Mouse (Mus musculus): ENCODE results near the gene Tmem262. TPM values are rescaled to one million over a fixed set of nuclear protein-coding genes. Genes with fewer than 3 reads are reported as not detected.

Gene Tmem262
- polyA plus RNA-seq, 1 experiment = not detected

GRCm38 (mm10) chr19:6082156-6082555 is 2.3 kb downstream of the Tmem262 start, which contains the start of gene Gm28374:
Gene Gm28374, minus strand, starts transcription at chr19:6082256.
- Histone ChIP-seq H3K4me1 (ENCODE audit: control insufficient read depth) (peaks cover 39% of the 10 kb centered on the region), H3K36me3 (ENCODE audit: control insufficient read depth) (peaks cover 57% of the 10 kb centered on the region), H3K27me3 (ENCODE audit: control insufficient read depth) (no peaks in the 10 kb centered on the region), H3K9me3 (ENCODE audit: control insufficient read depth, low read length) (no peaks in the 10 kb centered on the region), H3K4me3 (replicated peaks) (no peak within 1 kb of the TSS)
- TF ChIP-seq TAL1 (IDR thresholded peaks at IDR 0.05; ENCODE audit: low read length) (no peak), GATA1 (IDR thresholded peaks at IDR 0.05; ENCODE audit: low read length) (no peak)

GRCm38 (mm10) chr19:6084478-6085248 is 4.8 kb downstream of the Tmem262 start, which contains the start of the genes Zfpl1 and Cdca5:
Gene Zfpl1, minus strand, starts transcription at chr19:6084956.
Gene Cdca5, plus strand, starts transcription at chr19:6084983.
- TF ChIP-seq GATA1 (IDR thresholded peaks at IDR 0.05; ENCODE audit: low read length) (no peak), TAL1 (IDR thresholded peaks at IDR 0.05; ENCODE audit: low read length) (no peak)

DNA sequence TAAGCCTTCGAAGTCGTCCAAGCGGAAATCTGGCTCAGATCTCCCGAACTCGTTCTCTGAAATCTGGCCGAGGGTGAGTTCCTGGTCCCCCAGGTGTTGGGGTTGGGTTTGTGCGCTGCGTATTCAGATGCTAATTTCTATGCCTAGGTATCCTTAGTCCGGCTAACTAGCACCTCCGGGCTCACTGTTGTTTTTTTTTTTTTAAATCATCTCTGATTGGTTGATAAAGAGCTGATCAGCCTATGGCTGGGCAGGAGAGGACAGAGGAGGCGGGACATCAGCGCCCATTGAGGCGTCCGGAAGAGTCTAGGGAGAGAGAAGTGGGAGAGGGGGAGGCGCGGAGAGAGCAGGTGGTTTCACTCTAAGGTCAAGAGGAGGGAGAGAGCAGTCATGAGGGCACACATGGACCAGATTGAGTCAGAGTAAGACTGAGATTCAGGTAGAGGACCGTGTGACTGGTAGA is 5.6 kb downstream of the Tmem262 start:
- H3K9me3 ChIP-seq (ENCODE audit: control insufficient read depth, low read length) = no peaks in the 10 kb centered on the region
- H3K4me1 ChIP-seq (ENCODE audit: control insufficient read depth) = peaks cover 55% of the 10 kb centered on the region
- no peaks in the 10 kb centered on the region for H3K27me3 ChIP-seq (ENCODE audit: control insufficient read depth)
- H3K4me3 ChIP-seq (replicated peaks) = peak overlapping the region; percentile 76
- TF ChIP-seq TAL1 (IDR thresholded peaks at IDR 0.05; ENCODE audit: low read length) = no peak
- peaks cover 82% of the 10 kb centered on the region for H3K36me3 ChIP-seq (ENCODE audit: control insufficient read depth)

More at GRCm38 (mm10) chr19:6084478-6085248, 4.8 kb downstream of the Tmem262 start, which contains the start of the genes Zfpl1 and Cdca5:
- Histone ChIP-seq H3K4me3 (replicated peaks) (peak within 1 kb of the TSS; percentile 76), H3K27me3 (ENCODE audit: control insufficient read depth) (no peaks in the 10 kb centered on the region), H3K4me1 (ENCODE audit: control insufficient read depth) (peaks cover 48% of the 10 kb centered on the region), H3K9me3 (ENCODE audit: control insufficient read depth, low read length) (no peaks in the 10 kb centered on the region), H3K36me3 (ENCODE audit: control insufficient read depth) (peaks cover 82% of the 10 kb centered on the region)

GRCm38 (mm10) chr19:6088841-6089240 is 9.0 kb downstream of the Tmem262 start:
- Histone ChIP-seq H3K27me3 (ENCODE audit: control insufficient read depth) (no peaks in the 10 kb centered on the region), H3K9me3 (ENCODE audit: control insufficient read depth, low read length) (no peaks in the 10 kb centered on the region), H3K4me1 (ENCODE audit: control insufficient read depth) (peaks cover 58% of the 10 kb centered on the region), H3K4me3 (replicated peaks) (no peak overlapping the region), H3K36me3 (ENCODE audit: control insufficient read depth) (peaks cover 84% of the 10 kb centered on the region)
- TF ChIP-seq TAL1 (IDR thresholded peaks at IDR 0.05; ENCODE audit: low read length) (no peak), GATA1 (IDR thresholded peaks at IDR 0.05; ENCODE audit: low read length) (no peak)

DNA sequence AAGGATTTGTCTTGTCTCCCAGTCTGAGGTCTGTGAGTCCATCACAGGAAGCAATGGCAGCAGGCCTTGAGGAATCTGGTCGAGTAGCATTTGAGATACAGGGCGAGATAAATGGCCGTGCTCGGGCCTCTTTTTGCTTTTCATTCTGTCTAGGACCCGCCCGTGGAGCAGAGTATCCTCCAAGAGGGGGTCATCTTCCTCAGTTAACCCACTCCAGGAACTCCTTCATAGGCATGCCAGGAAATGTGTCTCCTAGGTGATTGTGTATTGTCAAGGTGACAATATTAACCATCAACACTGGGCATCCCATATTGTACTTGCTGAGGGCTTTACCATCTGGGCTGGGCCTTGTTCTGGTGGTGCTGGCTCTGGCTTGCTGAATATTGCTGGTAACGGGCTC is 14.3 kb downstream of the Tmem262 start, which contains the start of gene AC131692.1:
Gene AC131692.1 (plus strand): TSS at position 301 of the 400 bp plus-strand sequence.
- TF ChIP-seq GATA1 (IDR thresholded peaks at IDR 0.05; ENCODE audit: low read length) (no peak), TAL1 (IDR thresholded peaks at IDR 0.05; ENCODE audit: low read length) (no peak)

DNA sequence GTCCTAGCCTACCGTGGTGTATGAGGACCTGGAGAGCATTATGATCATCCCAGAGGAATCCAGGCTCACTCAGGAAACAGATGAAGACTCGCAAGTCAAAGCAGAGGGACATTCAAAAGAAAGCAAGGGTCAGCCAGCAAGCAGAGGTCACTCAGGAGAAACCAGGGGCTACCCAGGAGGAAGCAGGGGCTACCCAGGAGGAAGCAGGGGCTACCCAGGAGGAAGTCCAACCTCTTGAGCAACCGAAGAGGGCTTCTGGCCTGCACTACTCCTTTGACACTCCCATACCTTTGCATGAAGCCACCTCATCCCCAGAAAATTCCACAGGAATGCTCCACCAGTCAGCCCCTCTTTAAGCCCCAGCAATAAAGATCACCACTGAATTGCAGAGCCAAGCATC is 18.0 kb downstream of the Tmem262 start:
- peaks cover 25% of the 10 kb centered on the region for H3K4me1 ChIP-seq (ENCODE audit: control insufficient read depth)
- no peak overlapping the region for H3K4me3 ChIP-seq (replicated peaks)
- peaks cover 75% of the 10 kb centered on the region for H3K36me3 ChIP-seq (ENCODE audit: control insufficient read depth)
- H3K27me3 ChIP-seq (ENCODE audit: control insufficient read depth) = no peaks in the 10 kb centered on the region
- no peaks in the 10 kb centered on the region for H3K9me3 ChIP-seq (ENCODE audit: control insufficient read depth, low read length)
- TF ChIP-seq TAL1 (IDR thresholded peaks at IDR 0.05; ENCODE audit: low read length) (no peak), GATA1 (IDR thresholded peaks at IDR 0.05; ENCODE audit: low read length) (no peak)

More for the DNA sequence above, 14.3 kb downstream of the Tmem262 start, which contains the start of gene AC131692.1:
- Histone ChIP-seq H3K4me1 (ENCODE audit: control insufficient read depth) (peaks cover 18% of the 10 kb centered on the region), H3K4me3 (replicated peaks) (no peak within 1 kb of the TSS), H3K9me3 (ENCODE audit: control insufficient read depth, low read length) (no peaks in the 10 kb centered on the region), H3K36me3 (ENCODE audit: control insufficient read depth) (peaks cover 98% of the 10 kb centered on the region), H3K27me3 (ENCODE audit: control insufficient read depth) (no peaks in the 10 kb centered on the region)

- H3K9me3 ChIP-seq (ENCODE audit: control insufficient read depth, low read length) = no peaks in the 10 kb centered on the region
- TF ChIP-seq GATA1 (IDR thresholded peaks at IDR 0.05; ENCODE audit: low read length) (no peak), TAL1 (IDR thresholded peaks at IDR 0.05; ENCODE audit: low read length) (no peak)
- peaks cover 47% of the 10 kb centered on the region for H3K36me3 ChIP-seq (ENCODE audit: control insufficient read depth)
- H3K4me3 ChIP-seq (replicated peaks) = no peak overlapping the region
- peaks cover 50% of the 10 kb centered on the region for H3K4me1 ChIP-seq (ENCODE audit: control insufficient read depth)
- no peaks in the 10 kb centered on the region for H3K27me3 ChIP-seq (ENCODE audit: control insufficient read depth)
These were observed 21.4 kb downstream of the Tmem262 start for GRCm38 (mm10) chr19:6101186-6101585.

DNA sequence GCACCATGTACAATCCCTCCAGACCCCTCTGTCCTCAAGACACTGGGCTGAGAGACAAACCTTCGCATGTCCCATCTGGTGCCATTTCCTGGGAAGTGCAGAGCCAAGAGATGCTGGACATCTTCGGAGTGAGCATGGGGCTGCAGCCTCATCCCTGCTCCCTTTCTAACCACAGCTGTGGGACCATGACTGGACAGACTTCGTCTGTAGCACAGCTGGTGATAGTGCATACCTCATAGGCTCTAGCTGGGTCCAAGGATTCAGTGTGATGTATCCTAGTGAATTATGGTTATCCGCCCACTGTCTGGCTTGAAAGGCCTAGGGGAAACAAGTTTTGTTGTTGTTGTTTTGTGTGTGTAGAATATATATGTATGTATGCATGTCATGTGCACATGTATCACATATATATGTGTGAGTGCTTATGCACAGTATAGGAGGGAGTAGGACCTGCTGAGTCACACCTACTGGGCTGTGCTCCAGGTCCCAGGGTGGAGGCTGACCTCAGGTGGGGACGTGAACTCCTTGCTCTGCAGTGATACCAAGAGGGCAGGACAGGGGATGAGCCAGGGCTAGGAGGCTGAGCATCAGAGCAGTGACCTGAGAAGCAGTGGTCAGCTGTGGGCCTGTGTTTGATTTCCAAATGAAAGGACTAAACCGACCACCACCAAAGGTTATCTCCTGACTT is 22.5 kb downstream of the Tmem262 start:
- Histone ChIP-seq H3K4me3 (replicated peaks) (peak overlapping the region; percentile 7), H3K27me3 (ENCODE audit: control insufficient read depth) (no peaks in the 10 kb centered on the region), H3K9me3 (ENCODE audit: control insufficient read depth, low read length) (no peaks in the 10 kb centered on the region), H3K4me1 (ENCODE audit: control insufficient read depth) (peaks cover 51% of the 10 kb centered on the region), H3K36me3 (ENCODE audit: control insufficient read depth) (peaks cover 37% of the 10 kb centered on the region)
- TF ChIP-seq TAL1 (IDR thresholded peaks at IDR 0.05; ENCODE audit: low read length) (no peak), GATA1 (IDR thresholded peaks at IDR 0.05; ENCODE audit: low read length) (no peak)

DNA sequence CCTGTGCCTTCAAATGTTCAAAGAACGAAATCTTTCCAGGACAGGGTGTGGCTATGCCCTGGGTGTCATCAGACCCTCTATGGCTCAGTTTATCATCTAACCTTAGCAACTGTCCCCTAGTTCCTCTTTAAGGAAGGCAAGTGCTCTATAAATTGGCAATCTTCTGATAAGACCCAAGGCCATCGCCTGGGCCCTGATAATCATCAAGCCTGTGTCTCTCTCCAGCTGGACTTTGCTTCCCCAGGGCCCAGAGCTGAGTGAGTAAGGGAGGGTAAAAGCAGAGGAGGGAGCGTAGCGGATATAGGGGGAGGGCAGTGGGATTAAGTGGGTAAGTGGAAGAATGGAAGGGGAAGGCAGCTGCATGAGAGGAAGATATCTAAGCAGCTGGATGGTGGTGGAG is 24.6 kb downstream of the Tmem262 start:
- Histone ChIP-seq H3K4me3 (replicated peaks) (no peak overlapping the region), H3K27me3 (ENCODE audit: control insufficient read depth) (no peaks in the 10 kb centered on the region), H3K36me3 (ENCODE audit: control insufficient read depth) (peaks cover 23% of the 10 kb centered on the region), H3K4me1 (ENCODE audit: control insufficient read depth) (peaks cover 49% of the 10 kb centered on the region), H3K9me3 (ENCODE audit: control insufficient read depth, low read length) (no peaks in the 10 kb centered on the region)
- TF ChIP-seq GATA1 (IDR thresholded peaks at IDR 0.05; ENCODE audit: low read length) = no peak
- no peak for TF ChIP-seq TAL1 (IDR thresholded peaks at IDR 0.05; ENCODE audit: low read length)

All from erythroblast, embryonic 14.5 days (primary cell).